Mouse (Mus musculus): ENCODE data around the gene B230219D22Rik. TPM values are rescaled to one million over a fixed set of nuclear protein-coding genes. Genes with fewer than 3 reads are reported as not detected.

The B230219D22Rik gene
- polyA plus RNA-seq (2016; fragmentation: Nextera tagmentation; extraction: Ambion mirVana): 74.6 and 78.9 TPM in 2 replicates

DNA sequence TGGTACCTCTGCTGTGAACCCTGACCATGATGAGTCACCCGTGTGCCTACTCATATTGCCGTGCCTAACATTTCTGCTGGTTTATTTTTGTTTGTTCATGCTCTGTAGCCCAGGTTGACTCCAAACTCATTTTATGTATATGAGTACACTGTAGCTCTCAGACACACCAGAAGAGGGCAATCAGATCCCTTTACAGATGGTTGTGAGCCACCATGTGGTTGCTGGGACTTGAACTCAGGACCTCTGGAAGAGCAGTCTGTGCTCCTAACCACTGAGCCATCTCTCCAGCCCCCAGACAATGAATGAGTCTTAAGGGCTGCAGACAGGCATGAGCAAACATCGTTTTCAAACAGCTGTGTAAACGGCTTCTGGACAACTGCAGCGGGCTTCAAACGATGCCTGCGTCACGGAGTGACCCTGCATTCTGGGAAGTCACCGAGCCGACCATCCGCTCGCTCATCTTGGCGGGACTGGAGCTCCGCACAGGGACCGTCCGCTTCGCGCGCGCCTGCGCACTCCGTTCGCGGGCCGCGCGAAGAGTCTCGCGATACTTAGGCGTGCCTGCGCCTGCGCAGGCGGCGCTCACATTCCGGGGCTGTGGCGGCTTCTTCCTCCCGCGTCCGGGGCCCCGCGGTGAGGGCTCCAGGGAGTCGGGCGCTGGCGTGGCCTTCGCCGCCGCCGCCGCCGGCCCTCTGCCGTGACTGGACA lies at the start of gene B230219D22Rik:
Gene B230219D22Rik (plus strand): TSS at position 590 of the 708 bp plus-strand sequence.
- H3K4me2 ChIP-seq (replicated peaks): peak within 1 kb of the TSS; percentile 69
- H3K4me1 ChIP-seq: peaks cover 23% of the 10 kb centered on the region
- H3K27ac ChIP-seq: peak within 1 kb of the TSS; percentile 98
- H3K4me3 ChIP-seq: peak within 1 kb of the TSS; percentile 99
- H3K9me3 ChIP-seq: no peaks in the 10 kb centered on the region
- H3K27me3 ChIP-seq (replicated peaks): no peaks in the 10 kb centered on the region
- peak; percentile 96 for ATAC-seq (ENCODE audit: low FRiP score, low read depth)
- peak within 1 kb of the TSS; percentile 100 for H3K9ac ChIP-seq
- no peaks in the 10 kb centered on the region for H3K36me3 ChIP-seq
- 3% methylated on average over 51 of the region's 51 CpGs for WGBS

DNA sequence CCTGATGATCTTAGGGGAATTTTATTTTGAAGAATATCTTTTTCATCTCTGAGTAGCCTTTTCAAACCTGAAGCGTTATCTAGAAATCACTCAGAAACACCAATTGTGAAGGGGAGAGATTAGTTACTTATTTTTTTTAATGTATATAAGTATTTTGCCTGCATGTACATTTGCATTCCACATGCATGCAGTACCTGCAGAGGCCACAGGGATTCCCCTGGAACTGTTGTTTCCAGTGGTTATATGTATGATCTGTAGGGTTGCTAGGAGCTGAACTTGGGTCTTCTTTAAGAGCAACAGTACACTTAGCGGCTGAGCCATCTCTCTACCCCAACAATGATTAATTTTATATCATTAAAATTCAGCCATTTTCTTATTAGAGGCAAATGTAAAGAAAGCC lies 48.4 kb upstream of the B230219D22Rik start:
- H3K9me3 ChIP-seq: no peaks in the 10 kb centered on the region
- H3K27me3 ChIP-seq (replicated peaks): no peaks in the 10 kb centered on the region
- H3K36me3 ChIP-seq: peaks cover 63% of the 10 kb centered on the region
- no peak for ATAC-seq (ENCODE audit: low FRiP score, low read depth)
- WGBS: 87% methylated on average over 2 of the region's 2 CpGs
- no peak overlapping the region for H3K9ac ChIP-seq
- no peak overlapping the region for H3K27ac ChIP-seq
- H3K4me3 ChIP-seq: no peak overlapping the region
- no peaks in the 10 kb centered on the region for H3K4me1 ChIP-seq
- H3K4me2 ChIP-seq (replicated peaks): no peak overlapping the region

GRCm38 (mm10) chr13:55650098-55650497 lies 42.8 kb upstream of the B230219D22Rik start:
- WGBS: 91% methylated on average over 12 of the region's 12 CpGs
- H3K36me3 ChIP-seq: peaks cover 97% of the 10 kb centered on the region
- no peak for ATAC-seq (ENCODE audit: low FRiP score, low read depth)

GRCm38 (mm10) chr13:55650980-55651379 lies 41.9 kb upstream of the B230219D22Rik start:
- H3K4me1 ChIP-seq: no peaks in the 10 kb centered on the region
- no peak for ATAC-seq (ENCODE audit: low FRiP score, low read depth)
- no peak overlapping the region for H3K4me2 ChIP-seq (replicated peaks)
- H3K27ac ChIP-seq: no peak overlapping the region
- H3K9me3 ChIP-seq: no peaks in the 10 kb centered on the region
- H3K9ac ChIP-seq: no peak overlapping the region
- WGBS: 94% methylated on average over 6 of the region's 6 CpGs
- H3K36me3 ChIP-seq: peaks cover 97% of the 10 kb centered on the region
- H3K4me3 ChIP-seq: no peak overlapping the region
- H3K27me3 ChIP-seq (replicated peaks): no peaks in the 10 kb centered on the region

More at GRCm38 (mm10) chr13:55650098-55650497, 42.8 kb upstream of the B230219D22Rik start:
- no peaks in the 10 kb centered on the region for H3K27me3 ChIP-seq (replicated peaks)
- no peak overlapping the region for H3K27ac ChIP-seq
- no peaks in the 10 kb centered on the region for H3K9me3 ChIP-seq
- H3K9ac ChIP-seq: no peak overlapping the region
- no peak overlapping the region for H3K4me2 ChIP-seq (replicated peaks)
- H3K4me3 ChIP-seq: no peak overlapping the region
- H3K4me1 ChIP-seq: no peaks in the 10 kb centered on the region

DNA sequence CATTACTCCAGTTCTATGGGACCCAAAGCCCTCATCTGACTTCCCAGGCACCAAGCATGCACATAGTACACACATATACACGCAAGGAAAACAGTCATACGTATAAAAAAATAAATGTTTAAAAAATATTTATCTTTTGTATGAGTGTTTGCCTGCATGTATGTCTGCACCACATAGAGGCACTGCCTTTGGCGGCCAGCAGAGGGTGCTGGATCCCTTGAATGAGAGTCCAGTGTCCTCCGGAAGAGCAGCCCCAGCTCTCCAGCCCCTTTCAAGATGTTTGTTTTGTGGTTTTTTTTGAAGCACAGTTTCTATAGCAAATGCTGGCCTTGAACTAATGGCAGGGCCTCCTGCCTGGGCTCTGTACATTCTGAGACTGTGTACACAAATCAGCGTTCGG lies 24.4 kb upstream of the B230219D22Rik start:
- no peaks in the 10 kb centered on the region for H3K27me3 ChIP-seq (replicated peaks)
- H3K9ac ChIP-seq: no peak overlapping the region
- H3K4me3 ChIP-seq: no peak overlapping the region
- no peaks in the 10 kb centered on the region for H3K9me3 ChIP-seq
- peaks cover 85% of the 10 kb centered on the region for H3K36me3 ChIP-seq
- H3K4me2 ChIP-seq (replicated peaks): no peak overlapping the region
- no peak for ATAC-seq (ENCODE audit: low FRiP score, low read depth)
- H3K4me1 ChIP-seq: no peaks in the 10 kb centered on the region
- 85% methylated on average over 6 of the region's 6 CpGs for WGBS
- H3K27ac ChIP-seq: no peak overlapping the region

DNA sequence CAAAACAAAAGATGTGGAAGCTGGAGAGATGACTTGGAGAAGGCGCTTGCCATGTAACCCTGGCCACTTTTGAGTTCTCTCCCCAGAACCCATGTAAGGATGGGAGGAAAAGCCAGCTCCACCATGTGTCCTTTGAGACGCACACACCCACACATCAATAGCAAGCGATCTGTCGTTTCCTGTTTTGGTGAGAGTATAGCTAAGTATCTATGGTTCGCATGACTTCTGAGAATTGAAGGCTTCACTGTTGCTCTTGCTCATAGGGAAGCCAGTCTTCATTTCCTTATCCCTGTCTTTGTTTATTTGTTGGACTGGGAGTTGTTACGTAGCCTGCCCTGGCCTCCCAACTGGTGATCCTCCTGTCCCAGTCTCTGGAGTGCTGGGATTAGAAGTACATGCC lies 20.2 kb upstream of the B230219D22Rik start:
- ATAC-seq (ENCODE audit: low FRiP score, low read depth): no peak
- WGBS: 95% methylated on average over 6 of the region's 6 CpGs
- Histone ChIP-seq H3K4me3 (no peak overlapping the region), H3K27me3 (replicated peaks) (no peaks in the 10 kb centered on the region), H3K4me1 (no peaks in the 10 kb centered on the region), H3K27ac (no peak overlapping the region), H3K4me2 (replicated peaks) (no peak overlapping the region), H3K9me3 (no peaks in the 10 kb centered on the region), H3K36me3 (peaks cover 87% of the 10 kb centered on the region), H3K9ac (no peak overlapping the region)

DNA sequence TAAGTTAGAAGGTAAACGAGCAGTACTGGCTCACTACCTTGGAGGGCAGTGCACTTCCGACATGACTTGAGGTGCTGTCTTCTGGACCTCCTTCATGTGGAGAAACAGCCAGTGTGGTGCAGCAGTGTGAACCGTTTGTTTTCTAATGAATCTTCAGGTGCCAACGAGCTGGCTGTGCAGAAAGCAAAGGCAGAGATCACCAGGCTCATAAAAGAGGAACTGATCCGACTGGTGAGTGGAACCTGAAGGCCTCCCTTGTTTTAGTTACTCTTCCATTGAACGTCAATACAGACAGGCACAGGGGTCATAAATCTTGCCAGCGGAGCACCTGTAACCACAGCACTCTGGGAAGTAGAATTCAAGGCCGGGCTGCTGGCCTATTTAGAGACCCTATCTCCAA lies 15.6 kb upstream of the B230219D22Rik start:
- H3K36me3 ChIP-seq: peaks cover 77% of the 10 kb centered on the region
- no peaks in the 10 kb centered on the region for H3K27me3 ChIP-seq (replicated peaks)
- no peak overlapping the region for H3K27ac ChIP-seq
- WGBS: 81% methylated on average over 8 of the region's 8 CpGs
- no peaks in the 10 kb centered on the region for H3K9me3 ChIP-seq
- ATAC-seq (ENCODE audit: low FRiP score, low read depth): no peak
- no peak overlapping the region for H3K4me3 ChIP-seq
- H3K9ac ChIP-seq: no peak overlapping the region
- no peak overlapping the region for H3K4me2 ChIP-seq (replicated peaks)
- no peaks in the 10 kb centered on the region for H3K4me1 ChIP-seq

GRCm38 (mm10) chr13:55682201-55682600 lies 10.7 kb upstream of the B230219D22Rik start:
- WGBS: 93% methylated on average over 9 of the region's 9 CpGs
- ATAC-seq (ENCODE audit: low FRiP score, low read depth): no peak
- H3K27ac ChIP-seq: no peak overlapping the region
- H3K27me3 ChIP-seq (replicated peaks): no peaks in the 10 kb centered on the region
- H3K4me2 ChIP-seq (replicated peaks): no peak overlapping the region
- H3K4me1 ChIP-seq: 0 out of 2 replicates have a peak, but pooled peaks cover 1% of the 10 kb centered on the region
- no peaks in the 10 kb centered on the region for H3K9me3 ChIP-seq
- no peak overlapping the region for H3K9ac ChIP-seq
- no peak overlapping the region for H3K4me3 ChIP-seq
- H3K36me3 ChIP-seq: peaks cover 35% of the 10 kb centered on the region

DNA sequence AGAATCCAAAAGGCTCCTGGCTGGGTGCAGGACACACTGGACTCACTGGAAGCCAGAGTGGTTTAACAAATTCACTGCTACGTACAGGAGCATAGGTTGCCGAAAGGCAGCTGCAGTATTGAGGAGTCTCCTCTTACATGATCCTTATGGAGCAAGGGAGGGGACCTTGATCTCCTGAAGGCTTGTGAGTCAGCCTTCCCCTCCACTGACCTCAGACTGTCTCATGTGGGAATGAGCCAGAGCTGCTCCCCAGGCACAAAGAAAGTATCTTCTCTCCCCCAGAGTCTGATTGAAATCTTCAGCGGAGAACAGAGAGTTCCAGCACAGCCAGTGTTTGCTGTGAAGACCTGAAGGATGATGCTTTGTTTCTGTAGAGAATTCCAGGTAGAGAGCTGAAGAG lies 9.3 kb upstream of the B230219D22Rik start:
- no peak overlapping the region for H3K4me3 ChIP-seq
- no peaks in the 10 kb centered on the region for H3K9me3 ChIP-seq
- ATAC-seq (ENCODE audit: low FRiP score, low read depth): no peak
- H3K36me3 ChIP-seq: peaks cover 21% of the 10 kb centered on the region
- H3K27me3 ChIP-seq (replicated peaks): no peaks in the 10 kb centered on the region
- no peak overlapping the region for H3K27ac ChIP-seq
- peaks cover 12% of the 10 kb centered on the region for H3K4me1 ChIP-seq
- H3K4me2 ChIP-seq (replicated peaks): no peak overlapping the region
- no peak overlapping the region for H3K9ac ChIP-seq
- 94% methylated on average over 3 of the region's 3 CpGs for WGBS

DNA sequence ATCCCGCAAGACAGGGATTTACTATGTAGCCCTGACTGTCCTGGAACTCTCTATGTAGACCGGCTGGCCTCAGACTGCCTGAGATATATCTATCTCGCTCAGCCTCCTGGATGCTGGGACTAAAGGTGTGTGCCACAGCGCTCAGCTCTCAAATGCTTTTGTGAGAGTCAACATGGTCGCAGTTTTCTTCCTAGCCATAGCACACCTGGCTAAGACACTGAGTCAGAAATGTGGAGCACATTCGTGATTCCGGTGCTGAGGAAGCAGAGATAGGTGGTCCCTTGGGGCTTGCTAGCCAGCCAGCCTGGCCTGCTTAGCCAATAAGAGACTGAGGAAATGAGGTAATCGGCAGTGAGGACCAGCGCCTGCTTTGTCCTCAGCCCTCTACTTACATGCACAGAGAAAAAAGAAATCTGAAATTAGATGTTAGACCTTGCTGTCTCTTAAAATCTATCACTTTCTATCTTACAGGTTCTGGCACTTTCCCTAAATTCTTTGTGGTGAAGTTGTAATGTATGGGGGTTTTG lies 6.8 kb upstream of the B230219D22Rik start:
- H3K36me3 ChIP-seq: no peaks in the 10 kb centered on the region
- no peaks in the 10 kb centered on the region for H3K9me3 ChIP-seq
- H3K4me3 ChIP-seq: no peak overlapping the region
- no peak overlapping the region for H3K4me2 ChIP-seq (replicated peaks)
- no peaks in the 10 kb centered on the region for H3K27me3 ChIP-seq (replicated peaks)
- ATAC-seq (ENCODE audit: low FRiP score, low read depth): no peak
- H3K4me1 ChIP-seq: peaks cover 12% of the 10 kb centered on the region
- WGBS: 68% methylated on average over 9 of the region's 9 CpGs
- no peak overlapping the region for H3K9ac ChIP-seq
- H3K27ac ChIP-seq: no peak overlapping the region

DNA sequence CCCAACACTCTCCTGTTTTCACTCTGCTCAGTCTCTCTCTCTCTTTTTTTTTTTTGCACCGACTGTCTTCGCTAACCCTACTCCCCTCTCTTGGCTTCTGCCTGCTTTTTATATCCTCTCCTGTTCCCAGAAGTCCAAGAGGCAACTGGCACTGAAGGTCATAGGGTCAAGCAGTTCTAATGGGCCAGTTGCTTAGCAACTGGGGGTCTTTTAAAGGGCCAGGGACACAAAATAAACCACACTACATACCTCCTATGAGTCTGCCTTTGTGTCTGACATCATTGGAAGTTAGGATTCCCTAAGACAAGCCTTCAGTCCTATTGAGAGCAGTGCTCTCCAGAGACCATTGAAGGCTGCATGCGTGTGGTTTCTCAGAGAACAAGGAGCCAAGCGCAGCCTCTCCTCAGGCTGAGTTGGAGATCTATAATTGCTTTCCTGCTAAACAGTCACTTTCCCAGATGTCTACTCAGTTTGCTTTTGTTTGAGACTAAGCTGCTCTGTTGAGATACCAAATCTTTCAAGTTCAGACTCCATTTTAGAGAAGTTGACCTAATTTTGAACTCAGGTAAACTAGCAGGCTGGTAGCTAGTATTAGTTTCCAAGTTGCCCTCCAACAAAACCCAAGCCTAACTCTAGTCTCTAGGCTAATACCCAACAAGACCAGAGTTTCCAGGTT lies 4.9 kb upstream of the B230219D22Rik start:
- no peak for ATAC-seq (ENCODE audit: low FRiP score, low read depth)
- peaks cover 12% of the 10 kb centered on the region for H3K4me1 ChIP-seq
- WGBS: 5% methylated on average over 4 of the region's 4 CpGs
- no peak overlapping the region for H3K27ac ChIP-seq
- peak overlapping the region; percentile 24; the same call in 1 of the 2 replicates for H3K4me2 ChIP-seq (replicated peaks)
- H3K27me3 ChIP-seq (replicated peaks): no peaks in the 10 kb centered on the region
- no peaks in the 10 kb centered on the region for H3K9me3 ChIP-seq
- no peak overlapping the region for H3K9ac ChIP-seq
- no peak overlapping the region for H3K4me3 ChIP-seq
- H3K36me3 ChIP-seq: no peaks in the 10 kb centered on the region

- H3K27ac ChIP-seq: peak overlapping the region; percentile 98
- no peaks in the 10 kb centered on the region for H3K9me3 ChIP-seq
- ATAC-seq (ENCODE audit: low FRiP score, low read depth): peak; percentile 80
- peaks cover under 1% of the 10 kb centered on the region; the same call in 1 of the 2 replicates for H3K36me3 ChIP-seq
- WGBS: under 1% methylated on average over 68 of the region's 70 CpGs
- H3K4me1 ChIP-seq: peaks cover 17% of the 10 kb centered on the region
- H3K9ac ChIP-seq: peak overlapping the region; percentile 100
- H3K4me2 ChIP-seq (replicated peaks): peak overlapping the region; percentile 69
- H3K4me3 ChIP-seq: peak overlapping the region; percentile 99
- H3K27me3 ChIP-seq (replicated peaks): no peaks in the 10 kb centered on the region
Observed at GRCm38 (mm10) chr13:55693243-55693721, 358 bp downstream of the B230219D22Rik start.
